Mouse (Mus musculus): ENCODE measurements at regions not wholly inside any gene's neighbourhood (a gene's known extent, or its start where the extent isn't known, plus 50 kb on each side); places are given as distances from the start of the nearest gene placed in this dataset.

- DNase-seq (ENCODE audit: low read depth) = no peak
These were observed 246.4 kb downstream of the Sox9 start for GRCm38 (mm10) chr11:113028235-113028919.

DNA sequence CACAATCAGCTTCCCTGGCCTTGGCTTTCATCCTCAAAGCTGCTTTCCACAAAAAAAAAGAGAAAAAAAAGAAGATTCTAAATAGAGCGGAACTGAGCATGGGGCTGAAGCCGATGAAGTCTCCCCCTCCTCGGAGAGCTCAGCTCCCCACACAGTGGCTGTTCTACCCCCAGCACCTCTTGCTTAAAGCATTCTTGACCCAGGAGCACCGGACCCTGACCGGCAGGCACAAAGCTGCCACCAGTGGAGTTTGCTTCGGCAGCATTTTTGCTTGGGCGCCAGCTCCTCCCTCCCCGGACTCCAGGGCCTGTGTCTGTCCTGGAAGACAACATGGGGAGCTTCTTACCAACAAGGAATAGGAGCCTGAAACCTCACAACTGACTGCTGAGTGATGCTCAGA, 249.4 kb downstream of the Sox9 start:
- DNase-seq (ENCODE audit: low read depth) = no peak

DNA sequence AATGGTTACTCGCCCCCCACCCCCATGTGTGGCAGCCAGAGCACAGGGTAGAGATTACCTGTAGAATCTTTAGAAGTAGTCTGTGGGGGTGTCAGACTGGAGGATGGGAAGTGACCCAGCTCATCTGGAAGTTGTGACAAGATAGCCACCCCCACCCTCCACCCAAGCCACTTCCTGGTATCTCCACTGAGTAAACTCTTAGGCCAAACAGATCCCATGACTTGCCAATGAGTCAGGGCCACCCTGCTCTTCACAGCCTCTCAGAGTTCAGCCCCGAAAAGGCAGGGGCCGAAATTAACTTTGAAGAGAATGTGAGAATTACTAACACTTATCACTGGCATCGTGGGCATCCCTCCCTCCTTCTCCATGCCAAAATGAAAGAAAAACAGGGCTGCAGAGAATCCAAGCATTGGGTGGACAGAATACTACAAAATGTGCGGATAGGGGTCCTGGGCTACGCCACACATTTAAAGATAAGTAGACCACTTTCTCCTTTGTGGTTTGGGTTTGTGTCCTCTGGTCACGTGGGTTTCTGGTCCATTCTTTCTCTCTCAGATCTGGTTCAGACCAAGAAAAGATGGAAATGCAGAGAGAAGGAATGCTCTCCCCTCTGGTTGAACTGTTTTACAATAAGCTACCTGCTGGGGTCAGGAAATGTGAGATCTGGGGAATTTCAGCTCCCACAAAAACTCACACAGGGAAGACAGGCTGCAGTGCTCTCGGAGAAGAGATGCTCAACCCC, 250.6 kb downstream of the Sox9 start:
- no peak for DNase-seq (ENCODE audit: low read depth)

- no peak for DNase-seq (ENCODE audit: low read depth)
These were observed 252.9 kb downstream of the Sox9 start for GRCm38 (mm10) chr11:113034911-113035310.

DNA sequence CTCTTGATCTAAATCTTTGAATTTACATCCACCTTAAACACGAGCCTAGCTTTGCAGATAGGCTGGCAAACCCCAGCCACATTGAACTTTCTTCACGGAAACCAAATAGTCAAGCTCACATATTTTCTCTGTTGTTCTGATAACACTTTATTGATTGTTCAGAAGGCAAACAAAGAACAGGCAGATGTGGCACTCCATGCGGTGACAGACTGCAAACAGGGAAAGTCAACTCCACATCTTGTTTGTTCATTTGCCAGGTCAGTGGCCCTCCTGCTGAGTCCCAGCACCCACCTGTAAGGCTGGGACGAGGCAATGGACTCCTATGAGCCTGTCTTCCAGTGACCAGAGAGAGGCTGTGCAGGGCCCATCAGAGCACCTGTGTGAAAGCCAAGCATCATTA, 255.7 kb downstream of the Sox9 start:
- no peak for DNase-seq (ENCODE audit: low read depth)

- DNase-seq (ENCODE audit: low read depth) = no peak
These were observed 260.7 kb downstream of the Sox9 start for GRCm38 (mm10) chr11:113042710-113043109.

GRCm38 (mm10) chr11:113046200-113047051, 264.4 kb downstream of the Sox9 start:
- DNase-seq (ENCODE audit: low read depth) = no peak

DNA sequence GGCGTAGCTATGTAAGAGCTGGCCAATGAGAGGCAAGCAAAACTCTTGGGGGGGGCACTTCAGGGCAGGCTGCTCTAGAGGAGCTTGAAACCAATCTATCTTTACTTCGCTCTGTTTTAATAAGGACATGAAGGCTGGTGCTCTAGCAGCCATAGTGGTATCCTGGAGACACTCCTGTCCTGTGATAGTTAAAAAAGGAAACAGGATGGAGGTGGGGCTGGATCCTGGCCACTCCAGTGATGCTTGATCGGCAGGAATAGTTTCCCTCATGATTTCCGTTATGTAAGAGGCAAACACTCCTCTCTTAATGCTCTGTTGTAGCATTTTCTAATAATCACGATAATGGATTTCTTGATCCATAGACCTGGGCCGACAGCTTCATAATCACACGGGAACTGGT, 266.1 kb downstream of the Sox9 start:
- DNase-seq (ENCODE audit: low read depth) = no peak

DNA sequence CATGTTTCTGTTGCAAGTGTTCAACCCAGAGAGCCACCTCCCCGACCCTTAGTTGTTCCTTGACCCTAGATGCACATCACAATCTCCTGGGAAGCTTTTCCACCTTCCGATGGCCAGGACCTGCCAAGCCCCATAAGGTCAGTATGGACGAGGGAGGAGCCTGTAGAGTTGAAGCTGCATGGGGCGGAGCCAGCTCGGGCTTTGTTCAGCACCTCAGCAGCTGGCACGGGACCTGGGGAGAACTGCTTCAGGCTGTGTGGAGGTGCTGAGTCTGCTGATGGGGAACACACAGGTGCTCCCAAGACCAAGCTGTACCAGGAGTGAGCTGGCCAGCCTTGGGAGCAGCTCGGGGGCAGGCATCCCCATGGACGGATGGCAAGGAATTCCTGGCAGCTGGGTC, 267.6 kb downstream of the Sox9 start:
- DNase-seq (ENCODE audit: low read depth) = no peak

DNA sequence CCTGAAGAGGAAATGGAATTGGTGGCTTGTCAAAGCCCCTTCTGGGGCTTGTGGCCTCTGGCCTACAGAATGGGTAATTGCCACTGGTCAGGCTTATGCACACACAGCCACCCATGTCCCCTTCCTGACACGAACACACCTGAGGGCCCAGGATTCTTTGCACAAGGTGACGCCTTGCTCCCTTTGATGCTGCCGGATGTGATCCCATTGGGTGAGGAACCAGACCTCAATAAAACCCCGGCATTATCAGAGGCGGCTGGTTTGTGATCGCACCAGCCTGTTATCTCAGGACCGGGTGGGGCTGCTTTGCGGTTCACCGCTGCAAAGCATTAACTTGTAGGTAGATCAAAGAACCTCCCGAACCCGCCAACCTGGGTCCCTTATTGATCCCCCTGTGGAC, 270.5 kb downstream of the Sox9 start:
- no peak for DNase-seq (ENCODE audit: low read depth)

- no peak for DNase-seq (ENCODE audit: low read depth)
These were observed 274.1 kb downstream of the Sox9 start for GRCm38 (mm10) chr11:113056042-113056632.

DNA sequence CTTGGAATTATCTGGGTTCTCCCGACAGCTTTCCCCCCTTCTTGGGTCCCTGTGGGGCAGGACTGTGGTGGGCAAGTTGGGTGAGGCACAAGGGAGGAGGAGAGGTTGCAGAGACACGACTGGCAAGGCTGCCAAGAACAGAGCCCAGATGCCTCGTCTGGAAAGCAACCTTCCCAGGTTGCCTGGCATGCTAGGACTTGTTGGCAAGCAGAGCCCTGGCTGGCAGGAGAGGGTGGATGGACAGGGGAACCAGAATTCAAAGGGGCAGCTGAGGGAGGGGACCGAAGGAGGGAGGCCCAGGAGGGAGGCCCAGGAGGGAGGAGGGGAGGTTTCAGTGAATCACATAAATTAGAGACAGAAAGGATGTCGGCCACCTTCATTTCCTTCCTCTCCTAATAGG, 274.8 kb downstream of the Sox9 start:
- DNase-seq (ENCODE audit: low read depth) = no peak

GRCm38 (mm10) chr11:113070365-113070764, 288.3 kb downstream of the Sox9 start:
- no peak for DNase-seq (ENCODE audit: low read depth)

DNA sequence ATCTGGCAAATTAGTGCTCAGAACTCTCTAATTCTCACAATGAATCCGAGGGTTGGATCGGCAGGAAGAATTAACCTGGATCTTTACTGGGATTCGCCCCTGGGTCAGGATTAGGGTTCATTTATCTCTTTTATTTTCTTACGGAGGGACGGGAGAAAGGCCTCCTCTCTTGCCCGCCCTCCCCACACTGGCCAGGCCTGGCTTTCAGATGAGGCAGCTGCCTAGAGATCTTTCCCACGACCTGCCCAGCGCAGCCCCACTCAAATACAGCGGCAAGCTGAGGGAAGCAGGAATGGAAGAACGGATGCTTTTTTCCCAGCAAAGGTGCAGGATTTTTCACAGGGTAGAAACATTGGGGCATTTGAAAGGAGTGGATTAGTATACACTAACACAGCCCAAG, 289.9 kb downstream of the Sox9 start:
- DNase-seq (ENCODE audit: low read depth) = no peak

GRCm38 (mm10) chr11:113074328-113074727, 292.3 kb downstream of the Sox9 start:
- no peak for DNase-seq (ENCODE audit: low read depth)

GRCm38 (mm10) chr11:113076371-113076770, 294.3 kb downstream of the Sox9 start:
- no peak for DNase-seq (ENCODE audit: low read depth)

DNA sequence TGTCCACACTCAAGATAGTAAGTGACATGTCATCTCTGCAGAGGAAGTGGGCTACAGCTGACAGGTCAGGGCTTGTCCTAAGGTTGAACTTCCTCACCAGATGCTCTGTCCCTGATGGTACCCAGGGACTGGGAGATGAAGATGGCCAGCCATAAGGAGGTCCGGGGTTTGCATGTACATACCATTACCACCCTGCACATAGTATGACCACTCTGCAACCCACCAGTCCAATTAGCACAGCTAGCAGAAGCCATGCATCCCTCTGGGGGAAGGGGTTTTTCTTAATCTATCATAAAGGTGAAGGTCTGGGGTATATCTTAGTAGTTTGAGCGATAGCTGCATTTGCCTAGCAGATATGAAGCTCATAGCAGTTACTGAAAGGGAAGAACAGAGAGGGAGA, 298.3 kb downstream of the Sox9 start:
- DNase-seq (ENCODE audit: low read depth) = no peak

DNA sequence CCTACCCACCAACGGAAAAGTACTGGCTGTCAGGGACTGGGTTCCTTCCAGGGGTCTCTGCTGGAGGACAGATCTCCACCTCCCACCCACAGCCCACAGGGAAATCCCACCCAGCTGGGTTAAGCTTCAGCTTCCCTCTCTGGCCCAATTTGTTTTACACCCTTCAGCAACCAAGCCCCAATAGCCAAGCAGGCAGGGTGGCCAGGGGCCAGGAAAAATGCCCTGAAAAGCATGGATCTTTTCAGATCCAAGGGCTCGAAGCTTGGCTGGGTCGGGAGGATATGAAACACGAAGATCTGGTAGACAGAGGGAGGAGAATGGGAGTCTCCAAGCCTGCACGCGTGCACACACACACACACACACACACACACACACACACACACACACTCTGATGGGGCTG, 302.4 kb downstream of the Sox9 start:
- DNase-seq (ENCODE audit: low read depth) = no peak

DNA sequence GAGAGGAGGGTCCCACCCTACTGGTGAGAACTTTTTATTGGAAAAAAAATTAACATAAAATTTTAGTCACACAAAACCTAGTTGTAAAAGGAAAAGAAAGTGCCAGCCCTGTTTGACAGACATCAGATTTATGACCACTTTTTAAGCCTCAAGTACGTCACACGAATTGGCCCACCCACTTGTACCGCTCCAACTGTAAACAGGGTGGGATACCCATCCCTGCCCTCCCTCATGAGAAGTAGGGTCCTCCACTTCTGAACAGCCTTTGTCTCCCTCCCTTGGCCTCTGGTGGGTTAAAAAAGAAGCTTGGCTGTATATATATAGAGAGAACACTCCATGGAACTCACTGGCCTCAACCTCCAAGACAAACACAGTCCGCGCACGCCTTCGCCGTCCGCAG, 303.5 kb downstream of the Sox9 start:
- DNase-seq (ENCODE audit: low read depth) = no peak

GRCm38 (mm10) chr11:113087084-113087483, 305.1 kb downstream of the Sox9 start:
- DNase-seq (ENCODE audit: low read depth) = no peak

GRCm38 (mm10) chr11:113089637-113090351, 307.8 kb downstream of the Sox9 start:
- no peak for DNase-seq (ENCODE audit: low read depth)

Data from naive thymus-derived CD4-positive, alpha-beta T cell, adult 2 months (primary cell).